Mouse (Mus musculus) limb, embryonic 10.5 days (tissue): ENCODE results near the gene Pias4. TPM values are rescaled to one million over a fixed set of nuclear protein-coding genes. Genes with fewer than 3 reads are reported as not detected.
A peak's percentile ranks its signal among the peaks of the same experiment; 100 is the strongest.
"Not testable (repeated sequence)": the region's sequence is repeated elsewhere in the genome, so short reads cannot be mapped to it uniquely, and the experiment has no call there.

Experiments
- DNase-seq: peaks from one replicate; pipeline ENCODE4 v3.0.0-alpha.2; 2017; ENCODE audit warnings: low spot score
- H3K27ac ChIP-seq: fragments of 300-500 bp; sonication (generic); 2 replicates; pipeline ENCODE4 v1.5.1; 2016; ENCODE audit warnings: mild to moderate bottlenecking
- H3K27me3 ChIP-seq: fragments of 300-500 bp; sonication (generic); 2 replicates; pipeline ENCODE4 v1.6.1; 2016; ENCODE audit warnings: low read depth, mild to moderate bottlenecking; ENCODE audit not compliant: poor library complexity, severe bottlenecking
- H3K36me3 ChIP-seq: fragments of 300-500 bp; sonication (generic); 2 replicates; pipeline ENCODE4 v1.6.1; 2016; ENCODE audit warnings: mild to moderate bottlenecking, moderate library complexity
- H3K4me1 ChIP-seq: fragments of 300-500 bp; sonication (generic); 2 replicates; pipeline ENCODE4 v1.6.1; 2016
- H3K4me3 ChIP-seq: fragments of 300-500 bp; sonication (generic); 2 replicates; pipeline ENCODE4 v1.5.1; 2016; ENCODE audit warnings: mild to moderate bottlenecking, moderate library complexity
- H3K9me3 ChIP-seq: fragments of 300-500 bp; sonication (generic); replicated peaks from 2 replicates; pipeline ENCODE4 v1.6.1; 2016; ENCODE audit warnings: mild to moderate bottlenecking
- WGBS: fragments of 180-500 bp; shearing (Covaris S2); methylation state at CpG from one replicate; pipeline ENCODE4 v1.1.7; 2016; 5-methylcytosine and 5-hydroxymethylcytosine counted together
- polyA plus RNA-seq: library from polyadenylated mRNA; unstranded; fragments of >200 nt; fragmentation: Nextera tagmentation; extraction: Ambion mirVana; gene quantifications from 2 replicates; pipeline ENCODE4 v1.2.1, GENCODE M21; 2016

The Pias4 gene
- polyA plus RNA-seq, 1 experiment from 2014 or later, result 73.6 TPM

DNA sequence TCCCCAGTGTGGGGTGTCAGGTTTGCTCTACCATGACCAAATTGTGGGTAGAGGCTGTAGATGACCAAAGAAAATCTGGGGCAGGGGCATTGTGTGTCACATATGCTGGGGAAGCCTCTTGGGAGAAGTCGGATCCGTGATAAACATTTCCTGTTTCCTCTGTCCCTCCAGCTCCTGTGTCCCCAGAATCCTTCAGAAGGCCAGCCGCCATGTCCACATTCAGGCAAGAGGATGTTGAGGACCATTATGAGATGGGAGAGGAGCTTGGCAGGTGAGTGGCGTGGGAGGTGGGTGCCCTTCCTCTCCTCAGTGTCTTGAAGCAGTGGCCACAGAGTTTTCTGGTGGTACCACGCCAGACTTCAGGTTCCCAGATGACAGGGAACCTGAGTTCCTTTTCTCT lies 16.1 kb upstream of the Pias4 start, which contains the start of gene 4930442H23Rik:
TSS of gene 4930442H23Rik (minus strand) at position 45 of the 400 bp plus-strand sequence.
- DNase-seq, result no peak
- H3K27ac ChIP-seq, result peak within 1 kb of the TSS; percentile 85
- peaks cover 84% of the 10 kb centered on the region for H3K36me3 ChIP-seq
- no peaks in the 10 kb centered on the region for H3K27me3 ChIP-seq
- H3K4me1 ChIP-seq, result peaks cover 38% of the 10 kb centered on the region
- peak within 1 kb of the TSS; percentile 70 for H3K4me3 ChIP-seq
- no peaks in the 10 kb centered on the region for H3K9me3 ChIP-seq
- 92% methylated on average over 5 of the region's 5 CpGs for WGBS

DNA sequence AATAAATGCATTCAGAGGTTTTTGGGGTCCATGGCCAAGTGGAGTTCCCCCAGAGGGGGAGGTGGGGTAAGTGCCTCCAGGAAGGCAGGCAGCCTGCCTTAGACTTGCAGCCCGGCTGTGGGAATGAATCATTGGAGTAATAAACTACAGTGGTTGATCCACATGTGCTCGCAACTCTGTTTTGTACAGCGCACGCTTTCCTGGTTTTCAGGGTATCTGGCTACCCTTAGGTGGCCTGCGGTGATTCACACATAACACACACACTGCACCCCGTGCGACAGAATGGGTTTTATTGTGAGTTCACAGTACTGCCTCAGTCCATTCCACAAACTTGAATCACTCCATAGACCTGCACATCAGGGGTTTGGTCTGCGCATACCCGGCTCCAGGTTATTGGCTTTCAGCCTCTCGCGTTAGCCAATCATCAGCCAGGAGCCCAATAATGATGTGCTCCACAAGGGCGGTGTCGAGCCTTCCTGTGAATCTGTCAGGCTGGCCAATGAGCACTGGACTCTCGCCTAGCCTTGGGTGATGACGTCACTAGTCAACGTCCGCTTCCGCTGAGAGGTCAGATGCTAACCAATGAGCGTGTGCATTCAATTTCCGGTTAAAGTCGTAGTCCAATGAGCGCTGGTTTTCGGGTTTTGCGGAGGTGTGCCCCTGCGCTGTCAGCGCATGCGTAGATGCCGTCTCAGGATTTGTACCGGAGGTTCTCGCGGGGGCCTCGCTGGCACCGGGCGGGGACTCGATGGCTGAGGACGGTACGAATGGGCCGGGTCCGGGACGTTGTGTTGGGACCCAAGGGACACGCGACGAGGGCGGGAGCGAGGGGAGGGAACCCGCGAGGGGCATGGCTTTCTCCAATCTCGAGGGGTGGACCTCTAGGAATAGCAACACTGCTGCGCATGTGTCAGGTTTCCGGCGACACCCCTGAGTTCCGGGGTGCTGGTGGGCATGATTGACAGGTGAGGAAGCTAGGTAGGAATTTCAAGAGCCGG lies 14.9 kb upstream of the Pias4 start, which contains the start of gene Dapk3:
TSS of gene Dapk3 (plus strand) at position 670 of the 998 bp plus-strand sequence.
- H3K27ac ChIP-seq, result peak within 1 kb of the TSS; percentile 85
- no peaks in the 10 kb centered on the region for H3K27me3 ChIP-seq
- no peaks in the 10 kb centered on the region for H3K9me3 ChIP-seq
- peak; percentile 97 for DNase-seq
- 4% methylated on average over 53 of the region's 53 CpGs for WGBS
- peak within 1 kb of the TSS; percentile 70 for H3K4me3 ChIP-seq
- peaks cover 86% of the 10 kb centered on the region for H3K36me3 ChIP-seq
- peaks cover 46% of the 10 kb centered on the region for H3K4me1 ChIP-seq

DNA sequence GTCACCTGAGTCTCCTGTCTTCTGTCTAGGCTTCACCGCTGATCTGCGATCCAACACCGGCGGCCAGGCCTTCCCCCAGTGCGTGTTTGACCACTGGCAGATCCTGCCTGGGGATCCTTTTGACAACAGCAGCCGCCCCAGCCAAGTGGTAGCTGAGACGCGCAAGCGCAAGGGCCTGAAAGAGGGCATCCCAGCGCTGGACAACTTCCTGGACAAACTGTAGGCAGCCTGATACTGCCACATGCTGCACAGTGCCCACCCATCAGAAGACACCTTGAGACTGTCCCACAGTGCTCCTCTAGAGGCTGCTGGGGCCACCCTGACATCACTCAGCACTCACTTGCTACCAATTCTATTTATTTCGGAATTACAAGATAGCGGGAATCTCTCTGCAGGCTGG lies 14.1 kb upstream of the Pias4 start:
- 84% methylated on average over 12 of the region's 12 CpGs for WGBS
- Histone ChIP-seq H3K36me3 (peaks cover 86% of the 10 kb centered on the region), H3K4me1 (peaks cover 49% of the 10 kb centered on the region)
- not testable (repeated sequence) for H3K27me3 ChIP-seq, H3K9me3 ChIP-seq, H3K4me3 ChIP-seq, DNase-seq, H3K27ac ChIP-seq

DNA sequence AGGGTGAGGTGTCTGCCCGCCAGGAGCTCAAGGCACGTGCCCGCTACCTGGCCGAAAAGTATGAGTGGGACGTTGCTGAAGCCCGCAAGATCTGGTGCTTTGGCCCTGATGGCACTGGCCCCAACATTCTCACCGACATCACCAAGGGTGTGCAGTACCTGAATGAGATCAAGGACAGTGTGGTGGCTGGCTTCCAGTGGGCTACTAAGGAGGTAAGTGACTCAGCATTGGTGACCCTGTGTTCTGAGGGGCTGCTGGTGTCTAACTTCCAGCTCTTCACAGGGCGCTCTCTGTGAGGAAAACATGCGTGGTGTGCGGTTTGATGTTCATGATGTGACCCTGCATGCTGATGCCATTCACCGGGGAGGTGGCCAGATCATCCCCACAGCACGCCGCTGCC lies 13.2 kb upstream of the Pias4 start:
- H3K9me3 ChIP-seq, result no peaks in the 10 kb centered on the region
- peaks cover 50% of the 10 kb centered on the region for H3K4me1 ChIP-seq
- H3K27ac ChIP-seq, result no peak overlapping the region
- peaks cover 82% of the 10 kb centered on the region for H3K36me3 ChIP-seq
- 94% methylated on average over 13 of the region's 13 CpGs for WGBS
- H3K4me3 ChIP-seq, result no peak overlapping the region
- DNase-seq, result no peak
- no peaks in the 10 kb centered on the region for H3K27me3 ChIP-seq

DNA sequence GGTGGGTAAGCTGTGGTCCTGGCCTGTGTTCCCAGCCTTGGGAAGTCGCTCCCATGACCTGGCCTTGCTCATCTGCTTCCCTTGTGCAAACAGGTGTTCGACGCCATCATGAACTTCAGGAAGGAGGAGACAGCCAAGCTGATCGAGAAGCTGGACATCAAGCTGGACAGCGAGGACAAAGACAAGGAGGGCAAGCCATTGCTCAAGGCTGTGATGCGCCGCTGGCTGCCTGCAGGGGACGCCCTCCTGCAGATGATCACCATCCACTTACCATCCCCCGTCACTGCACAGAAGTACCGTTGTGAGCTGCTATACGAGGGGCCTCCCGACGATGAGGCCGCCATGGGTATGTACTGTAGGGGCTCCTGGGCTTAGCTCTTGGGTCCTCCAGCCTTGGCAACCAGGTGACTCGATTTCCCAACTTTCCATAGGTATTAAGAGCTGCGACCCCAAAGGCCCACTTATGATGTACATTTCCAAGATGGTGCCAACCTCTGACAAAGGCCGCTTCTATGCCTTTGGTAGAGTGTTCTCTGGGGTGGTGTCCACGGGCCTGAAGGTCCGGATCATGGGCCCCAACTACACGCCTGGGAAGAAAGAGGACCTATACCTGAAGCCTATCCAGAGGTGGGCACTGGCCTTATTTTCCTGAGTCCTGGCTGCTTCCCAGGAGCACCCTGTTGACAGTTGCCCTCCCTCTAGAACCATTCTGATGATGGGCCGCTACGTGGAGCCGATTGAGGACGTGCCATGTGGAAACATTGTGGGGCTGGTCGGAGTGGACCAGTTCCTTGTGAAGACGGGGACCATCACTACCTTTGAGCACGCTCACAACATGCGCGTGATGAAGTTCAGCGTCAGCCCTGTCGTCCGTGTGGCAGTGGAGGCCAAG lies 12.0 kb upstream of the Pias4 start:
- peaks cover 59% of the 10 kb centered on the region for H3K4me1 ChIP-seq
- H3K9me3 ChIP-seq, result no peaks in the 10 kb centered on the region
- no peak overlapping the region for H3K27ac ChIP-seq
- no peak for DNase-seq
- H3K36me3 ChIP-seq, result peaks cover 70% of the 10 kb centered on the region
- H3K27me3 ChIP-seq, result no peaks in the 10 kb centered on the region
- 91% methylated on average over 32 of the region's 32 CpGs for WGBS
- peak overlapping the region; percentile 15; the same call in 1 of the 2 replicates for H3K4me3 ChIP-seq

DNA sequence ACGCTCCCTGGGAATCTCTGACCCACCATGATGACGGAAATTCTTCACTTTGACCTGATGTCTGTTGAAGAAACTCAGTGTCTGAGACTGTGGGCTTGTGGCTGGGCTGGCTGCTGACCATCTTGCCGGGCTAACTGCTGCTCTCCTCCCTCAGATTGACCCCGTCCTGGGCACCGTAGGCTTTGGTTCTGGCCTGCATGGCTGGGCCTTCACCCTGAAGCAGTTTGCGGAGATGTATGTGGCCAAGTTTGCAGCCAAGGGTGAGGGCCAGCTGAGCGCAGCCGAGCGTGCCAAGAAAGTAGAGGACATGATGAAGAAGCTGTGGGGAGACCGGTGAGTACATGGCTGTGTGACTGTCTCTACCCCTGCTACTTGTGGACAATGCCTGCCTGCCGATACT lies 11.2 kb upstream of the Pias4 start:
- Histone ChIP-seq H3K36me3 (peaks cover 63% of the 10 kb centered on the region), H3K9me3 (no peaks in the 10 kb centered on the region), H3K4me1 (peaks cover 61% of the 10 kb centered on the region), H3K27me3 (no peaks in the 10 kb centered on the region), H3K4me3 (peak overlapping the region; percentile 15; the same call in 1 of the 2 replicates), H3K27ac (no peak overlapping the region)
- no peak for DNase-seq
- 93% methylated on average over 11 of the region's 11 CpGs for WGBS

DNA sequence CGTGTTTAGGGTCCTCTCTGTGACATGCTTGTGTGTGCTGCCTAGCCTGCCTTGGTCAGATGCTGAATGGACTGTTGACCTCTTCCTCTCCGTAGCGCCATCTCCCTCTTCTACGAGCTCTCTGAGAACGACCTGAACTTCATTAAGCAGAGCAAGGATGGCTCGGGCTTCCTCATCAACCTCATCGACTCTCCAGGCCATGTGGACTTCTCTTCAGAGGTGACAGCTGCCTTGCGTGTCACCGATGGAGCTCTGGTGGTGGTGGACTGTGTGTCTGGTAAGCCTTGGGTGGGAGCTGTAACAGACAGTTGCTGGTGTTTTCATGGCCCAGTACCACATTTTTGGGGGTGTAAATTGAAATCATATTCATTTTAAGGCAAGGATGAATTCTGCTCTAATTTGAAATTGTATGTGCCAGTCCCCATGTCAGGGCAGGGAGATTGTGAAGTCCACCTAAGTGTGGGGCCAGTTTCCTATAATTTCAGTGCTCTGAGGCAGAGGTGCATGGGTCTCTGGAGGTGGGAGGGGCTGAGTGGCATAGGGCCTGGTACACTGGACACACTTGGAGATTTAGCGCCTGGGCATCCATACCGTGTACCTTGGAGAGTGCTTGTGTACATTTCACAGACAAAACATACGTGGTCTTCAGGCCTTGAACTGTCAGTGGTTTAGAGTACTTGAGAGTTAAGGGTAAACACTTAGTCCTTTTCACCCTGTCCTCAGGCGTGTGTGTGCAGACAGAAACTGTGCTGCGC lies 10.4 kb upstream of the Pias4 start:
- 73% methylated on average over 14 of the region's 14 CpGs for WGBS

DNA sequence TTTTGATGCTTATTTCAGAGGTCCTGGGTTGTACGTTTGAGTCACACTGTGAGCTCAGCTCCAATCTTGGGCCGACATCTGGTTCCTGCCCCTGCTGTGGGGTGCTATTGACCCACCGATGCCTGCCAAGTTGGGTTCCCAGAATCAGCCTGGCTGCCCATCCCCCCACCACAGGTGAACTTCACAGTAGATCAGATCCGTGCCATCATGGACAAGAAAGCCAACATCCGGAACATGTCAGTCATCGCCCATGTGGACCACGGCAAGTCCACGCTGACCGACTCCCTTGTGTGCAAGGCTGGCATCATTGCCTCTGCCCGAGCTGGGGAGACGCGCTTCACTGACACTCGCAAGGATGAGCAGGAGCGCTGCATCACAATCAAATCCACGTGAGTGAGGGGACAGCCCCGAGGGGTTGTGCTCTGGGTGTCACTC lies 9.8 kb upstream of the Pias4 start:
- 19% methylated on average over 16 of the region's 16 CpGs for WGBS

More for the DNA sequence above, 10.4 kb upstream of the Pias4 start:
- Histone ChIP-seq H3K9me3 (no peaks in the 10 kb centered on the region), H3K4me3 (peak overlapping the region; percentile 96), H3K36me3 (peaks cover 59% of the 10 kb centered on the region), H3K27ac (peak overlapping the region; percentile 97), H3K27me3 (no peaks in the 10 kb centered on the region), H3K4me1 (peaks cover 63% of the 10 kb centered on the region)
- DNase-seq, result no peak

DNA sequence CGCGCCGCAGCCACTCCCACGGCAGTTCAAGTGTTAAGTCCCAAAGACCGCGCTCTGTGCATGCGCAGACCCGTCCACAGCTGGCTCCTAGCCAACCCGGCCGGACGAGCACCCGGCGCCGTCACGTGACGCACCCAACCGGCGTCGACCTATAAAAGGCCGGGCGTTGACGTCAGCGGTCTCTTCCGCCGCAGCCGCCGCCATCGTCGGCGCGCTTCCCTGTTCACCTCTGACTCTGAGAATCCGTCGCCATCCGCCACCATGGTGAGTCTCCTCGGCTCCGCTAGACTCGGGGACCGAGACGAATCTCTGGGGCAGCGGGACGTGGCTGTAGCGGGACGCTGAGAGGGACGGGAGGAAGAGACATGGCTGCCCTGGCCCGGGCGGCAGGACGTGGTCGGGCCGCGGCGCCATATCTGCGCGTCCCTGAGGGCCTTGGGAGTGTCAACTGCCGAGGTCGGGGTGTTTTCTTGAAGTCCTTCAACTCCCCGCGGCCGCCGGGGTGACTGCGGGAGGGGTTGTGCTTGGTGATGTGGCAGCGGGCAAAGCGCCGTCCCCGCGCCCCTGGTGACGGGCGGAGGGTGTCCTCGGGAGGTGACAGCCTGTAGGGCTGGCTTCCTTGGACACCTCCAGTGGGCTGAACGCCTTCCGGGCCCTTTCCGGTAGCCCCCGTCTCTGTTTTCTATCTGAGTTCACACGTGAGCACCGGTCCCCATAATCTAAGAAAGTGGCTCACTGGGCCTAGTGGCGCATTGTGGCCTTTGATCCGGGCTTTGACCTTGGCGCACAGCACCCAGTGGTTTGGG lies 8.9 kb upstream of the Pias4 start, which contains the start of gene Eef2:
TSS of gene Eef2 (plus strand) at position 166 of the 806 bp plus-strand sequence.
- Histone ChIP-seq H3K27ac (peak within 1 kb of the TSS; percentile 97), H3K9me3 (no peaks in the 10 kb centered on the region), H3K4me1 (peaks cover 58% of the 10 kb centered on the region), H3K36me3 (peaks cover 51% of the 10 kb centered on the region), H3K4me3 (peak within 1 kb of the TSS; percentile 96), H3K27me3 (no peaks in the 10 kb centered on the region)
- DNase-seq, result peak; percentile 99
- WGBS, result under 1% methylated on average over 77 of the region's 77 CpGs

More for the DNA sequence above, 9.8 kb upstream of the Pias4 start:
- H3K4me1 ChIP-seq, result peaks cover 66% of the 10 kb centered on the region
- no peaks in the 10 kb centered on the region for H3K9me3 ChIP-seq
- H3K36me3 ChIP-seq, result peaks cover 59% of the 10 kb centered on the region
- H3K27ac ChIP-seq, result peak overlapping the region; percentile 97
- H3K4me3 ChIP-seq, result peak overlapping the region; percentile 96
- peak; percentile 52 for DNase-seq
- H3K27me3 ChIP-seq, result no peaks in the 10 kb centered on the region

DNA sequence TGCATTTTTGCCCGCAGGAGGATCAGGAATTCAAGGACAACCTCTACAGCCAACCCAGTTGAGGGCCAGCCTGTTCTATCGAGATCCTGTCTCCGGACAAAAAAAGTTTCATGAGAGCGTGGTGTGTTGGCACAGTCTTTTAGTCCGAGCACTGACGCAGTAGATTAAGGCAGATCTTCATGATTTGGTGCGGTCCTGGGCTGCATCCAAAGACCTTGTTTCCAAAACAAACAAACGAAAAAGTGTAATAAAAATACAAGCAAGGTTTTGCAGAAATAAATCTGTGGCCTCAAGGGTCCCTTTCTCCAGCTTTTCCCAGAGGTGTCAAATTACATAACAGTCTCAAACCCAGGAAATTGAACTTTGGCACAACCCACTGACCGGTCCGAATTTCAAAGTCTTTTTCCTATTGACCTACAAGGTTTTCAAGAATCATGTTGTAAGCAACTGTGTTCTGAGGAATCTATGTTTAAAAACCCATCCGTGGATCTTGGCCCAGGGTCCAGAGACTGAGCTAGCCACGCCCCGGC lies 8.3 kb upstream of the Pias4 start:
- Histone ChIP-seq H3K27ac (peak overlapping the region; percentile 97), H3K27me3 (no peaks in the 10 kb centered on the region), H3K9me3 (no peaks in the 10 kb centered on the region), H3K4me3 (peak overlapping the region; percentile 96), H3K4me1 (peaks cover 53% of the 10 kb centered on the region), H3K36me3 (peaks cover 44% of the 10 kb centered on the region)
- DNase-seq, result no peak
- 13% methylated on average over 13 of the region's 13 CpGs for WGBS

DNA sequence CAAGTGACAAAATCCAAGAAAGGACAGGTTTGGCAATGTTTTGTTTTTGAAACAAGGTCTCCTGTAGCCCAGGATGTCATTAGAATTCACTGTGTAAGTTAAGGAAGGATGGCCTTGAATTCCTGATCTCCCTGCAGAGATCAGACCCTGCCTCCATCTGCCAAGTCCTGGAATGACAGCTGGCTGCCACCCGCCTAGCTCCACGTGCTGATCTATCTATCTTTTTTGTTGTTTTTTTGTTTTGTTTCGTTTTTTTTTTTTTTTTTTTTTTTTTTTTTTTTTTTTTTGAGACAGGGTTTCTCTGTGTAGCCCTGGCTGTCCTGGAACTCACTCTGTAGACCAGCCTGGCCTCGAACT lies 7.6 kb upstream of the Pias4 start:
- Histone ChIP-seq H3K4me1 (peaks cover 50% of the 10 kb centered on the region), H3K4me3 (peak overlapping the region; percentile 54), H3K27ac (peak overlapping the region; percentile 97), H3K36me3 (peaks cover 37% of the 10 kb centered on the region)
- not testable (repeated sequence) for H3K9me3 ChIP-seq, H3K27me3 ChIP-seq, DNase-seq
- WGBS, result 12% methylated on average over 4 of the region's 4 CpGs
